Mouse (Mus musculus) embryo, embryonic 11.5 days (tissue): ENCODE measurements at regions not wholly inside any gene's neighbourhood (a gene's known extent, or its start where the extent isn't known, plus 50 kb on each side); places are given as distances from the start of the nearest gene placed in this dataset.
A peak's percentile ranks its signal among the peaks of the same experiment; 100 is the strongest.

Experiments used
- DNase-seq: peaks from one replicate; pipeline ENCODE4 v3.0.0-alpha.2; 2012; ENCODE audit warnings: low read depth, low spot score

GRCm38 (mm10) chr14:58817961-58818504 lies 324.7 kb downstream of the 1700129C05Rik start:
- peak; percentile 11 for DNase-seq

- no peak for DNase-seq
Measured at GRCm38 (mm10) chr14:58816540-58816876, 326.2 kb downstream of the 1700129C05Rik start.

GRCm38 (mm10) chr14:58815616-58816539 lies 326.8 kb downstream of the 1700129C05Rik start:
- no peak for DNase-seq

GRCm38 (mm10) chr14:58812585-58812984 lies 330.1 kb downstream of the 1700129C05Rik start:
- no peak for DNase-seq

- DNase-seq: no peak
Measured at GRCm38 (mm10) chr14:58801402-58801861, 341.3 kb downstream of the 1700129C05Rik start.

GRCm38 (mm10) chr14:58788190-58788945 lies 354.3 kb downstream of the 1700129C05Rik start:
- no peak for DNase-seq

GRCm38 (mm10) chr14:58787618-58788017 lies 355.1 kb downstream of the 1700129C05Rik start:
- no peak for DNase-seq

GRCm38 (mm10) chr14:58786791-58787491 lies 355.8 kb downstream of the 1700129C05Rik start:
- DNase-seq: no peak

GRCm38 (mm10) chr14:58783201-58783600 lies 359.5 kb downstream of the 1700129C05Rik start:
- DNase-seq: no peak

- no peak for DNase-seq
Measured at GRCm38 (mm10) chr14:58780306-58780705, 362.4 kb downstream of the 1700129C05Rik start.

- DNase-seq: no peak
Measured at GRCm38 (mm10) chr14:58778675-58779074, 364.0 kb downstream of the 1700129C05Rik start.

- no peak for DNase-seq
Measured at GRCm38 (mm10) chr14:58761291-58761690, 381.4 kb downstream of the 1700129C05Rik start.

- DNase-seq: no peak
Measured at GRCm38 (mm10) chr14:58759759-58760158, 382.9 kb downstream of the 1700129C05Rik start.

GRCm38 (mm10) chr14:58753781-58754180 lies 388.9 kb downstream of the 1700129C05Rik start:
- no peak for DNase-seq

GRCm38 (mm10) chr14:58753136-58753535 lies 389.6 kb downstream of the 1700129C05Rik start:
- DNase-seq: no peak

- no peak for DNase-seq
Measured at GRCm38 (mm10) chr14:58726418-58726817, 416.3 kb downstream of the 1700129C05Rik start.

- no peak for DNase-seq
Measured at GRCm38 (mm10) chr14:58714856-58715255, 427.8 kb downstream of the 1700129C05Rik start.

- no peak for DNase-seq
Measured at GRCm38 (mm10) chr14:58709861-58710260, 432.8 kb downstream of the 1700129C05Rik start.

GRCm38 (mm10) chr14:58709281-58709680 lies 433.4 kb downstream of the 1700129C05Rik start:
- DNase-seq: no peak

- DNase-seq: no peak
Measured at GRCm38 (mm10) chr14:58701765-58702164, 440.9 kb downstream of the 1700129C05Rik start.

- no peak for DNase-seq
Measured at GRCm38 (mm10) chr14:58691129-58691828, 451.4 kb downstream of the 1700129C05Rik start.
